Mouse (Mus musculus) neural tube, embryonic 15.5 days (tissue): ENCODE measurements around the gene Anks6. TPM values are rescaled to one million over a fixed set of nuclear protein-coding genes. Genes with fewer than 3 reads are reported as not detected.

Source experiments
- ATAC-seq: fragments of 200-750 bp; cut with Nextera tagmentation; 2 replicates; pipeline ENCODE4 v1.8.0; 2017; ENCODE audit warnings: mild to moderate bottlenecking, moderate TSS enrichment, moderate library complexity; ENCODE audit not compliant: low FRiP score
- H3K27ac ChIP-seq: fragments of 300-500 bp; sonication (generic); replicated peaks from 2 replicates; pipeline ENCODE4 v1.5.1; 2015; ENCODE audit warnings: mild to moderate bottlenecking, inconsistent platforms
- H3K27me3 ChIP-seq: fragments of 300-500 bp; sonication (generic); replicated peaks from 2 replicates; pipeline ENCODE4 v1.6.1; 2015; ENCODE audit warnings: inconsistent platforms
- H3K36me3 ChIP-seq: fragments of 300-500 bp; sonication (generic); 2 replicates; pipeline ENCODE4 v1.6.1; 2015; ENCODE audit warnings: inconsistent platforms
- H3K4me1 ChIP-seq: fragments of 300-500 bp; sonication (generic); 2 replicates; pipeline ENCODE4 v1.6.1; 2015; ENCODE audit warnings: inconsistent platforms
- H3K4me2 ChIP-seq: fragments of 300-500 bp; sonication (generic); 2 replicates; pipeline ENCODE4 v1.6.1; 2015; ENCODE audit warnings: inconsistent platforms, mild to moderate bottlenecking, moderate library complexity
- H3K4me3 ChIP-seq: fragments of 300-500 bp; sonication (generic); replicated peaks from 2 replicates; pipeline ENCODE4 v1.5.1; 2015; ENCODE audit warnings: mild to moderate bottlenecking, inconsistent platforms
- H3K9ac ChIP-seq: fragments of 300-500 bp; sonication (generic); replicated peaks from 2 replicates; pipeline ENCODE4 v1.6.1; 2015; ENCODE audit warnings: mild to moderate bottlenecking, inconsistent platforms
- H3K9me3 ChIP-seq: fragments of 300-500 bp; sonication (generic); replicated peaks from 2 replicates; pipeline ENCODE4 v1.6.1; 2016; ENCODE audit warnings: inconsistent platforms
- WGBS: fragments of 180-500 bp; shearing (Covaris S2); methylation state at CpG from one replicate; pipeline ENCODE4 v1.1.7; 2015; ENCODE audit warnings: mixed read lengths; 5-methylcytosine and 5-hydroxymethylcytosine counted together
- polyA plus RNA-seq: library from polyadenylated mRNA; unstranded; fragments of >200 nt; fragmentation: Nextera tagmentation; extraction: Ambion mirVana; gene quantifications from 2 replicates; pipeline ENCODE4 v1.2.1, GENCODE M21; 2015

Anks6 gene
- polyA plus RNA-seq, 1 experiment from 2014 or later: 4.4 TPM

GRCm38 (mm10) chr4:47039586-47039985 is 17.6 kb downstream of the Anks6 start:
- 89% methylated on average over 10 of the region's 10 CpGs for WGBS
- H3K36me3 ChIP-seq: peaks cover 38% of the 10 kb centered on the region
- no peaks in the 10 kb centered on the region for H3K27me3 ChIP-seq
- no peak overlapping the region for H3K27ac ChIP-seq
- H3K9ac ChIP-seq: no peak overlapping the region
- H3K4me2 ChIP-seq: no peak overlapping the region
- peaks cover 11% of the 10 kb centered on the region for H3K4me1 ChIP-seq
- no peak overlapping the region for H3K4me3 ChIP-seq
- no peaks in the 10 kb centered on the region for H3K9me3 ChIP-seq
- ATAC-seq: no peak

DNA sequence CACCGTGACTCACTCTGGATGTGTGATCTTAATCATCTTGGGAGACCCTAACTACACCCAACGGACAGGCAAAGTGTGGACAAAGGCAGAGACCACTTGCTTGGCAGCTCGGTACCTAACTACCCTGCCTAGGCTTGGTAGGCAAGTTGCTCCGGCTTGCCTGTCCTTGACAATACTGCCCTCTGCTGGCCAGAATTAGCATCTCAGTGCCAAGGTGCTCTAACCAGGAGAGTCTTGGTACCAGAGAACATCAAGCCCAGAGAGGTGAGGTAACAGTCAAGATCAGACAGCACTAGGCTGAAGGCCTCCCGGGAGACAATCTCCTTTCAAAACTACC is 19.9 kb downstream of the Anks6 start:
- H3K36me3 ChIP-seq: peaks cover 39% of the 10 kb centered on the region
- WGBS: 20% methylated on average over 5 of the region's 5 CpGs
- H3K4me1 ChIP-seq: peaks cover 11% of the 10 kb centered on the region
- no peaks in the 10 kb centered on the region for H3K27me3 ChIP-seq
- no peak overlapping the region for H3K9ac ChIP-seq
- H3K9me3 ChIP-seq: no peaks in the 10 kb centered on the region
- no peak overlapping the region for H3K4me2 ChIP-seq
- H3K4me3 ChIP-seq: no peak overlapping the region
- peak; percentile 72 for ATAC-seq
- H3K27ac ChIP-seq: no peak overlapping the region

DNA sequence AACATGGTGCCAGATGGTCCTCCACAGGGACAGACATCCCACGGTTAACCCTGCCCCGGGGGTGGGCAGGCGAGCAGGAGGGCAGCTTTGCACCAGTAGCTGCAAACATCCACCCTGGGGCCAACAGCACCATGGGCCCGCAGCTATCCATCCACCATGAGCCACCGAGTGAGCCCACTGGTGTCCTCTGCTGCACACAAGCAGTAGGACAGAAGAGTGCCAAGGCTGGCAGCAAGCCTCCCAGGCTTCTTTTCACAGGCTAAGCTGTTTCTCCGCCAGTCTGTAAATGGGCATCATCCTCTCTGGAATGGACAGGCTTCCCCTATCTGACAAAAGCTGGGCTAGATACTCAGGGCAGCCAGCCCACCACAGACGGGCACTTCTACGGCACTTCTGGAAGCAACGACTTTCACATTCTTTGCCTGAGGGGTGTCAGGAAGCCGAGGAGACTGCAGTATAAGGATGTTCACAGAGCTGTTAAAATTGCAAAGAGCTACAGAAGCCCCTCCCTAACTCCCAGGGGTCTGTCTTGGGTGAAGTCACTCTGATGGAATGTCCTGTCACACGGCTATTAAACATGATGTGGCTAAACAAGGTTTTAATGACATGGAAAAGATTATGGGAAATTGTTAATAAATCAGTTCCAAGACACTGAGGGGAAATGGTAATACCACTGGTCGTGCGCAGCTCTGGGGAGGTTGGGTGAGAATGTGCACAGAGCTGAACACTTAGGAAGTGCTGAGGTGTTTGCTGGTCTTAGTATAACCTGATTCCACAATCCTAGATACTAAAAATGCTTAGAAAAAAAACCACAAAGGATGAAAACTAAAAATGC is 20.5 kb downstream of the Anks6 start:
- Histone ChIP-seq H3K36me3 (peaks cover 37% of the 10 kb centered on the region), H3K27me3 (no peaks in the 10 kb centered on the region), H3K9ac (no peak overlapping the region), H3K27ac (peak overlapping the region; percentile 11), H3K4me3 (no peak overlapping the region), H3K4me2 (no peak overlapping the region), H3K4me1 (peaks cover 11% of the 10 kb centered on the region), H3K9me3 (no peaks in the 10 kb centered on the region)
- peak; percentile 75 for ATAC-seq
- 33% methylated on average over 13 of the region's 13 CpGs for WGBS

- no peak for ATAC-seq
- Histone ChIP-seq H3K9me3 (no peaks in the 10 kb centered on the region), H3K9ac (no peak overlapping the region), H3K27ac (no peak overlapping the region), H3K4me2 (no peak overlapping the region), H3K27me3 (no peaks in the 10 kb centered on the region), H3K4me3 (no peak overlapping the region), H3K36me3 (peaks cover 31% of the 10 kb centered on the region), H3K4me1 (peaks cover 11% of the 10 kb centered on the region)
- WGBS: 80% methylated on average over 14 of the region's 14 CpGs
Observed at GRCm38 (mm10) chr4:47035536-47035935, 21.7 kb downstream of the Anks6 start.

- peaks cover 11% of the 10 kb centered on the region for H3K4me1 ChIP-seq
- peaks cover 9% of the 10 kb centered on the region; the same call in 1 of the 2 replicates for H3K36me3 ChIP-seq
- no peak overlapping the region for H3K9ac ChIP-seq
- 84% methylated on average over 8 of the region's 8 CpGs for WGBS
- no peak overlapping the region for H3K27ac ChIP-seq
- H3K4me3 ChIP-seq: no peak overlapping the region
- H3K27me3 ChIP-seq: no peaks in the 10 kb centered on the region
- ATAC-seq: no peak
- no peaks in the 10 kb centered on the region for H3K9me3 ChIP-seq
- H3K4me2 ChIP-seq: no peak overlapping the region
Observed at GRCm38 (mm10) chr4:47032171-47032570, 25.1 kb downstream of the Anks6 start.

GRCm38 (mm10) chr4:47028791-47029190 is 28.4 kb downstream of the Anks6 start:
- ATAC-seq: no peak
- 81% methylated on average over 5 of the region's 5 CpGs for WGBS
- H3K9ac ChIP-seq: no peak overlapping the region
- no peaks in the 10 kb centered on the region for H3K4me1 ChIP-seq
- no peaks in the 10 kb centered on the region for H3K27me3 ChIP-seq
- H3K9me3 ChIP-seq: no peaks in the 10 kb centered on the region
- no peak overlapping the region for H3K4me2 ChIP-seq
- H3K4me3 ChIP-seq: no peak overlapping the region
- no peak overlapping the region for H3K27ac ChIP-seq
- peaks cover 28% of the 10 kb centered on the region for H3K36me3 ChIP-seq

GRCm38 (mm10) chr4:47023949-47024348 is 33.3 kb downstream of the Anks6 start:
- no peak for ATAC-seq
- H3K4me1 ChIP-seq: no peaks in the 10 kb centered on the region
- no peak overlapping the region for H3K9ac ChIP-seq
- H3K36me3 ChIP-seq: peaks cover 25% of the 10 kb centered on the region
- 82% methylated on average over 6 of the region's 6 CpGs for WGBS
- H3K27me3 ChIP-seq: no peaks in the 10 kb centered on the region
- H3K27ac ChIP-seq: no peak overlapping the region
- no peak overlapping the region for H3K4me2 ChIP-seq
- no peaks in the 10 kb centered on the region for H3K9me3 ChIP-seq
- no peak overlapping the region for H3K4me3 ChIP-seq

- WGBS: 82% methylated on average over 10 of the region's 10 CpGs
- Histone ChIP-seq H3K9ac (no peak overlapping the region), H3K27me3 (no peaks in the 10 kb centered on the region), H3K4me3 (no peak overlapping the region), H3K27ac (no peak overlapping the region), H3K4me1 (no peaks in the 10 kb centered on the region), H3K4me2 (no peak overlapping the region), H3K9me3 (no peaks in the 10 kb centered on the region), H3K36me3 (peaks cover 27% of the 10 kb centered on the region)
- ATAC-seq: no peak
Observed at GRCm38 (mm10) chr4:47022804-47023603, 34.2 kb downstream of the Anks6 start.

DNA sequence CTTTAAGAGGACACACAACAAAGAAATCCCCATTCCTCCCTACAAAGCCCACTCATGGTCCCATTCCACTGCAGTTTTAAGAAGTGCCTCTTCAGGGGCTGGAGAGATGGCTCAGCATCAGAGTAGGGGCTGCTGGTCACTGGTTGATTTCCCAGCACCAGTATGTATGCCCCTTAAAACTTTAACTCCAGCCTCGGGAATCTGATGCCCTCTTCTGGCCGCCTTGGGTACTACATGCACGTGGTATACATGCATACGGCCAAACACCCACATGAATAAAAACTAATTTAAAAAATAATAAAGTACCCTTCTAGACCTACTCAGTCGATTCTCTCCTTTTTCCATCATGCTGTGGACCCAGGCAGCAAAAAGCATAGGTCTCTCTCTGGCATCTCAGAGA is 36.7 kb downstream of the Anks6 start:
- H3K27me3 ChIP-seq: no peaks in the 10 kb centered on the region
- H3K36me3 ChIP-seq: peaks cover 34% of the 10 kb centered on the region
- no peak for ATAC-seq
- no peaks in the 10 kb centered on the region for H3K9me3 ChIP-seq
- no peak overlapping the region for H3K4me2 ChIP-seq
- no peaks in the 10 kb centered on the region for H3K4me1 ChIP-seq
- 13% methylated on average over 5 of the region's 5 CpGs for WGBS
- no peak overlapping the region for H3K27ac ChIP-seq
- H3K4me3 ChIP-seq: no peak overlapping the region
- H3K9ac ChIP-seq: no peak overlapping the region

- Histone ChIP-seq H3K4me1 (peaks cover 25% of the 10 kb centered on the region), H3K4me2 (no peak overlapping the region), H3K4me3 (no peak overlapping the region), H3K27ac (no peak overlapping the region), H3K9ac (no peak overlapping the region), H3K36me3 (peaks cover 24% of the 10 kb centered on the region), H3K27me3 (no peaks in the 10 kb centered on the region), H3K9me3 (no peaks in the 10 kb centered on the region)
- no peak for ATAC-seq
- 43% methylated on average over 3 of the region's 3 CpGs for WGBS
Observed at GRCm38 (mm10) chr4:47015156-47015555, 42.1 kb downstream of the Anks6 start.

GRCm38 (mm10) chr4:47012476-47012875 is 44.8 kb downstream of the Anks6 start:
- ATAC-seq: peak; percentile 25; the same call in 1 of the 2 replicates
- H3K4me2 ChIP-seq: no peak overlapping the region

More at GRCm38 (mm10) chr4:47012476-47012875, 44.8 kb downstream of the Anks6 start:
- Histone ChIP-seq H3K27me3 (no peaks in the 10 kb centered on the region), H3K9ac (no peak overlapping the region), H3K9me3 (no peaks in the 10 kb centered on the region), H3K4me1 (peaks cover 28% of the 10 kb centered on the region), H3K4me3 (no peak overlapping the region), H3K36me3 (peaks cover 21% of the 10 kb centered on the region), H3K27ac (no peak overlapping the region)
- WGBS: 49% methylated on average over 10 of the region's 10 CpGs
